Mouse (Mus musculus) layer of hippocampus, adult 6 months (tissue): ENCODE data around the gene Ctnnd1. TPM values are rescaled to one million over a fixed set of nuclear protein-coding genes. Genes with fewer than 3 reads are reported as not detected.

Experiments
- long read RNA-seq, 2 experiments: library from polyadenylated mRNA; unstranded; transcript quantifications; one replicate each; pipeline ENCODE4 v2.0.0; 2019 to 2020
- polyA plus RNA-seq: library from polyadenylated mRNA; unstranded; fragments of <200 nt; fragmentation: Nextera tagmentation; gene quantifications from 2 replicates; pipeline ENCODE4 v1.2.3, GENCODE M21; 2021

Ctnnd1 gene
- 5.5 and 5.8 TPM in 2 replicates for polyA plus RNA-seq
- long read RNA-seq, experiment 1, partial matches to known transcripts = 1 of 3 reads
- long read RNA-seq, experiment 1, other reads (novel, unspliced or antisense) = 2 of 3 reads
- long read RNA-seq, experiment 2, partial matches to known transcripts = 1 of 12 reads
- long read RNA-seq, experiment 2, other reads (novel, unspliced or antisense) = 11 of 12 reads

GRCm38 (mm10) chr2:84650464-84651195 lies at the start of gene Ctnnd1:
Gene Ctnnd1, minus strand, starts transcription at chr2:84650765.

GRCm38 (mm10) chr2:84679016-84679415 lies 28.5 kb upstream of the Ctnnd1 start, which contains the start of gene Tmx2:
Gene Tmx2, minus strand, starts transcription at chr2:84679140.

GRCm38 (mm10) chr2:84677968-84678880 lies 27.7 kb upstream of the Ctnnd1 start, which contains the start of the genes Gm28635 and Med19:
Gene Gm28635, minus strand, starts transcription at chr2:84678041.
Gene Med19, plus strand, starts transcription at chr2:84678402.

GRCm38 (mm10) chr2:84670569-84670933 lies 20.0 kb upstream of the Ctnnd1 start, which contains the start of gene Selenoh:
Gene Selenoh, minus strand, starts transcription at chr2:84670770.

GRCm38 (mm10) chr2:84658806-84659205 lies 8.2 kb upstream of the Ctnnd1 start, which contains the start of gene Btbd18:
Gene Btbd18, plus strand, starts transcription at chr2:84659079.

Other genes starting within 250 kb of the Ctnnd1 start
- gene Calcrl, start 225.4 kb downstream of the Ctnnd1 start, polyA plus RNA-seq = 2.3 and 3.1 TPM in 2 replicates
- 1.9 and 2.7 TPM in 2 replicates for gene Tfpi, start 174.0 kb downstream of the Ctnnd1 start, polyA plus RNA-seq
- not detected in 2 replicates for gene Btbd18, start 8.3 kb upstream of the Ctnnd1 start, polyA plus RNA-seq
- gene Selenoh, start 20.0 kb upstream of the Ctnnd1 start, polyA plus RNA-seq = 85.4 and 90.3 TPM in 2 replicates
- gene Gm28635, start 27.3 kb upstream of the Ctnnd1 start, polyA plus RNA-seq = not detected in 2 replicates
- gene Med19, start 27.6 kb upstream of the Ctnnd1 start, polyA plus RNA-seq = 11.1 and 12.4 TPM in 2 replicates
- 308 and 351 TPM in 2 replicates for gene Tmx2, start 28.4 kb upstream of the Ctnnd1 start, polyA plus RNA-seq
- gene Zdhhc5, start 64.4 kb upstream of the Ctnnd1 start, polyA plus RNA-seq = 3.6 and 5.0 TPM in 2 replicates
- 10.0 and 11.4 TPM in 2 replicates for gene Clp1, start 76.6 kb upstream of the Ctnnd1 start, polyA plus RNA-seq
- 18.0 and 19.5 TPM in 2 replicates for gene Ypel4, start 83.3 kb upstream of the Ctnnd1 start, polyA plus RNA-seq
- gene Gm19426, start 92.9 kb upstream of the Ctnnd1 start, polyA plus RNA-seq = 0.83 and 1.1 TPM in 2 replicates
- 10.7 and 12.8 TPM in 2 replicates for gene Serping1, start 124.7 kb upstream of the Ctnnd1 start, polyA plus RNA-seq
- 6.6 and 8.4 TPM in 2 replicates for gene Ube2l6, start 148.1 kb upstream of the Ctnnd1 start, polyA plus RNA-seq
- not detected in 2 replicates for gene Smtnl1, start 171.9 kb upstream of the Ctnnd1 start, polyA plus RNA-seq
- 186 and 203 TPM in 2 replicates for gene Timm10, start 176.2 kb upstream of the Ctnnd1 start, polyA plus RNA-seq
- gene Slc43a1, start 188.1 kb upstream of the Ctnnd1 start, polyA plus RNA-seq = 0.05 and 0.08 TPM in 2 replicates
- gene Rtn4rl2, start 235.9 kb upstream of the Ctnnd1 start, polyA plus RNA-seq = 20.0 and 25.4 TPM in 2 replicates